Mouse (Mus musculus) cortical plate, adult 2 months (tissue): ENCODE measurements around the gene Asic5. TPM values are rescaled to one million over a fixed set of nuclear protein-coding genes. Genes with fewer than 3 reads are reported as not detected.

Experiments
- H3K27ac ChIP-seq: fragments of 200-500 bp; 2 replicates; pipeline ENCODE4 v1.5.1; 2012; ENCODE audit warnings: low read length, control low read depth, inconsistent platforms; ENCODE audit not compliant: insufficient read depth
- H3K4me1 ChIP-seq: fragments of 200-500 bp; 2 replicates; pipeline ENCODE4 v1.6.1; 2011; ENCODE audit warnings: low read length; ENCODE audit not compliant: control insufficient read depth, insufficient read depth
- H3K4me3 ChIP-seq: fragments of 200-500 bp; 2 replicates; pipeline ENCODE4 v1.5.1; 2011; ENCODE audit warnings: mild to moderate bottlenecking, low read length, control low read depth; ENCODE audit not compliant: insufficient read depth
- CTCF ChIP-seq: fragments of 200-500 bp; IDR thresholded peaks from 2 replicates; pipeline ENCODE4 v1.5.1; 2011; ENCODE audit warnings: mild to moderate bottlenecking, control low read depth, low read length; ENCODE audit not compliant: insufficient read depth; ENCODE audit errors: extremely low read depth
- POLR2A ChIP-seq: fragments of 200-500 bp; IDR thresholded peaks from 2 replicates; pipeline ENCODE4 v1.6.1; 2011; ENCODE audit warnings: mild to moderate bottlenecking, low read length, control low read depth; ENCODE audit not compliant: insufficient read depth; ENCODE audit errors: extremely low read depth
- polyA plus RNA-seq: library from polyadenylated mRNA; depleted of rRNA; stranded (reverse); fragments of >200 nt; gene quantifications from 2 replicates; pipeline ENCODE4 v1.2.3, GENCODE M21; 2012; rRNA removed

Asic5 gene
- polyA plus RNA-seq, result not detected in 2 replicates

- TF ChIP-seq CTCF (no peak), POLR2A (no peak)
- H3K4me3 ChIP-seq, result no peak within 1 kb of the TSS
- no peak within 1 kb of the TSS for H3K27ac ChIP-seq
- H3K4me1 ChIP-seq, result no peaks in the 10 kb centered on the region
Measured at GRCm38 (mm10) chr3:81981990-81982389, at the start of gene Asic5. Gene Asic5 (plus strand): TSS chr3:81982290.

GRCm38 (mm10) chr3:81933348-81933747 lies 48.7 kb upstream of the Asic5 start:
- H3K4me3 ChIP-seq, result peak overlapping the region; percentile 91; the same call in 1 of the 2 replicates
- TF ChIP-seq POLR2A (no peak), CTCF (no peak)
- no peaks in the 10 kb centered on the region for H3K4me1 ChIP-seq
- no peak overlapping the region for H3K27ac ChIP-seq

GRCm38 (mm10) chr3:81938924-81939323 lies 43.2 kb upstream of the Asic5 start:
- no peak for TF ChIP-seq CTCF
- Histone ChIP-seq H3K27ac (no peak overlapping the region), H3K4me1 (no peaks in the 10 kb centered on the region; the same call in 1 of the 2 replicates), H3K4me3 (no peak overlapping the region)

- TF ChIP-seq POLR2A (no peak), CTCF (no peak)
- Histone ChIP-seq H3K27ac (no peak overlapping the region), H3K4me1 (no peaks in the 10 kb centered on the region; the same call in 1 of the 2 replicates), H3K4me3 (no peak overlapping the region)
Measured at GRCm38 (mm10) chr3:81942341-81942740, 39.7 kb upstream of the Asic5 start.

- Histone ChIP-seq H3K27ac (no peak overlapping the region), H3K4me1 (no peaks in the 10 kb centered on the region; the same call in 1 of the 2 replicates), H3K4me3 (no peak overlapping the region)
- TF ChIP-seq CTCF, result no peak
- TF ChIP-seq POLR2A, result no peak
Measured at GRCm38 (mm10) chr3:81943097-81943496, 39.0 kb upstream of the Asic5 start.

GRCm38 (mm10) chr3:81944851-81945393 lies 37.2 kb upstream of the Asic5 start:
- no peak overlapping the region for H3K4me3 ChIP-seq
- no peaks in the 10 kb centered on the region for H3K4me1 ChIP-seq
- H3K27ac ChIP-seq, result no peak overlapping the region
- TF ChIP-seq CTCF (no peak), POLR2A (no peak)

- H3K4me3 ChIP-seq, result no peak overlapping the region
- no peak overlapping the region for H3K27ac ChIP-seq
- no peak for TF ChIP-seq CTCF
- TF ChIP-seq POLR2A, result no peak
Measured at GRCm38 (mm10) chr3:81949048-81949447, 33.0 kb upstream of the Asic5 start.

GRCm38 (mm10) chr3:81951785-81952184 lies 30.3 kb upstream of the Asic5 start:
- no peaks in the 10 kb centered on the region for H3K4me1 ChIP-seq
- TF ChIP-seq CTCF (no peak), POLR2A (no peak)
- no peak overlapping the region for H3K27ac ChIP-seq
- H3K4me3 ChIP-seq, result no peak overlapping the region

More at GRCm38 (mm10) chr3:81949048-81949447, 33.0 kb upstream of the Asic5 start:
- H3K4me1 ChIP-seq, result no peaks in the 10 kb centered on the region

GRCm38 (mm10) chr3:81957484-81957883 lies 24.6 kb upstream of the Asic5 start:
- H3K4me3 ChIP-seq, result no peak overlapping the region
- no peaks in the 10 kb centered on the region for H3K4me1 ChIP-seq
- TF ChIP-seq POLR2A, result no peak
- no peak for TF ChIP-seq CTCF
- no peak overlapping the region for H3K27ac ChIP-seq

- Histone ChIP-seq H3K27ac (no peak overlapping the region), H3K4me3 (no peak overlapping the region), H3K4me1 (no peaks in the 10 kb centered on the region; the same call in 1 of the 2 replicates)
- TF ChIP-seq CTCF (no peak), POLR2A (no peak)
Measured at GRCm38 (mm10) chr3:81961336-81961735, 20.8 kb upstream of the Asic5 start.

- Histone ChIP-seq H3K4me1 (no peaks in the 10 kb centered on the region; the same call in 1 of the 2 replicates), H3K27ac (no peak overlapping the region)
Measured at GRCm38 (mm10) chr3:81963768-81964167, 18.3 kb upstream of the Asic5 start.

More at GRCm38 (mm10) chr3:81963768-81964167, 18.3 kb upstream of the Asic5 start:
- no peak overlapping the region for H3K4me3 ChIP-seq
- TF ChIP-seq POLR2A (no peak), CTCF (no peak)
